Mouse (Mus musculus) G1E (cell line): ENCODE measurements around the gene Ccdc158.

Source experiments
- CTCF ChIP-seq: IDR thresholded peaks from 2 replicates; pipeline ENCODE4 v1.5.1; 2012; ENCODE audit warnings: low read depth, low read length, inconsistent platforms, mixed read lengths
- GATA1 ChIP-seq: IDR thresholded peaks from 2 replicates; pipeline ENCODE4 v1.6.1; 2012; ENCODE audit warnings: borderline replicate concordance, low read length, inconsistent platforms, mixed read lengths

DNA sequence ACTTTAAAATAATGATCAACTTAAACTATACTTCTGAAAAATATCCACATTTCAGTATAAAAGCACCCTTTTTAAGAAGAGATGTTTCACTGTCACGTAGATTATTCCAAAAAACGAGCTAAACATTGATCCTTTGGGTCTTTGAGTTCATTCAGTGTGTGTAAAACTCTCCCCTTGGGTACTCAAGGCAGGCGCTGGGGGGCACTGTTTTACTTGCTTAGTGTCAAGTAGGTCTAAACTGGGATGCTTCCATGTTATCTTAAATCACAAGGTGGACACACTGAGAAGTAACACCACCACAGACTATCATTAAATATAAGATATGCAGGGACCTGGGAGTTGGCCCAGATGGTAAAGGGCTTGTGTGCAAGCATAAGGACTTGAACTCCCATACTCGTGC lies 41.5 kb downstream of the Ccdc158 start:
- TF ChIP-seq CTCF (no peak), GATA1 (no peak)
